Mouse (Mus musculus): Measurements from ENCODE around the gene Ctnnbl1. TPM values are rescaled to one million over a fixed set of nuclear protein-coding genes. Genes with fewer than 3 reads are reported as not detected.

Ctnnbl1 gene
- polyA plus RNA-seq, 2 experiments from 2014 or later, result 64.0 to 74.3 TPM

DNA sequence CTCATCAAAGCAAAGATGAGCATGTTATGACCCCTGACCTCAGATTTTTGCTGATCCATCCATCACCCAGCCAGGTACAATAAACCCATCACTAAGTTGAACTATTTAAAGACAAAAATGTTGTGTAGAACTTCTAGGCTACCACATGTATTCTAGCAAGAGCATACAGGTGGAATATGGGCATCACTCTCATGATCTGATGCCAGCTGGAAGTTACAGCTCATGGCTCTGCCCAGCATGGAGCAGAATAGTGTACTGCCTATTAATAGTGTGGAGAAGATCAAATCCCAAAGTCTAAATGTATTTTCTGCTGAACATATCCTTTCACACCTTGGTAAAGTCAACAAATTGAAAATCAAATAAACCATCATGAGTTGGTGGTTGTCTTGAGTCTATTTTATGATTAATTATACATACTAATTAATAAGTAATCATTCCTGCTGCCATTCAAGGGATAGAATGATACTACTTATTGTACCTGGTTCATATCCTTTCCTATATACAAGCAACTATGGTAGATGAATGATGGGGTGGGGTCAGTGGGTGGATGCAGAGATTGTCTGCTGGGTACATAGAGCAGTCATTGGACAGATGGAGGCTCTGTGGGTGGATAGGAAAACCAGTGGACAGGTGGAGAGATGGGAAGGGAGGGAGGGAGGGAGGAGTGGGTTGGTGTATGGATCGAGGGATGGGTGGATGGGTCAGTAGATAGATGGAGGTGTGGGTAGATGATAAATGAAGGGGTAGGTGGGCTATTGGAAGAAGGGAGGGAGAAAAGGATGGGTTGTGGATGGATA, 58.6 kb downstream of the Ctnnbl1 start:
- no peak for ATAC-seq

DNA sequence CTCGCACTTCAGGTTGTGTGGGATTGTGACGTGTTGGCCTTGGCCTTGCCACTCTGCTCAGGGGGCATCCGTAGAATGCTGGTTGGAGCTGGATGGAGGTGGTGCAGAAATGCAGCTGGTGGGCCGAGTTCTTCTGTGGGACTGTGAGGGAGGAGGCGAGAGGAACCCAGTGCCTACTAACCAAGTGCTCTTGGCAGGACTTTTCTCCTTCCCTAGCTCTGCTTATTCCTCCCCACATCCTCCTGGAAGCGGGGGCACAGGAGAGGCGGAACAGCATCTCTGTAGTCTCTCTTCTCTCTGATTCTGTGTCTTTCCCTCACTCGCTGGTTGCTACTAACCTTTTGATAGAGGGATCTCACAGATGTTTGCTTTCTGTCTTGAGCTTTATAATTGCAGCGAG, 62.3 kb downstream of the Ctnnbl1 start:
- ATAC-seq, result no peak

DNA sequence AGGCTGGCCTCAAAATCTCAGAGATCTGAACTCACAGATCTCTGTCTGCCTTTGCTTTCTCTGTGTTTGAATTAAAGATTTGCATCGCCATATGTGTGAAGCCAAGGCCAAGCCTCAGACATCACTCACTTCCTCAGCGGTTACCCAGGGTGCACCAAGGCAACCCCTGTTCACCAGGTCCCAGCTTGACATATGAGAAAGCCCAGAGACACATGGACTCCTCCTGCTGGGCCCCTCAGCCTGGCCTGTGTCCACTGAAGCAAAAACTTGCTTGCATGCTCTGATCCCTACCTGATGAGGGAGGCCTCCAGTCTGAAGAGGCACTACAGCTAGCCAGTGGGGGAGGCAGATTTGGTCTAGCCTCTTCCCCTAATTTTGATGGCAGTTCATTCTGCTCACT, 63.1 kb downstream of the Ctnnbl1 start:
- ATAC-seq, result no peak

DNA sequence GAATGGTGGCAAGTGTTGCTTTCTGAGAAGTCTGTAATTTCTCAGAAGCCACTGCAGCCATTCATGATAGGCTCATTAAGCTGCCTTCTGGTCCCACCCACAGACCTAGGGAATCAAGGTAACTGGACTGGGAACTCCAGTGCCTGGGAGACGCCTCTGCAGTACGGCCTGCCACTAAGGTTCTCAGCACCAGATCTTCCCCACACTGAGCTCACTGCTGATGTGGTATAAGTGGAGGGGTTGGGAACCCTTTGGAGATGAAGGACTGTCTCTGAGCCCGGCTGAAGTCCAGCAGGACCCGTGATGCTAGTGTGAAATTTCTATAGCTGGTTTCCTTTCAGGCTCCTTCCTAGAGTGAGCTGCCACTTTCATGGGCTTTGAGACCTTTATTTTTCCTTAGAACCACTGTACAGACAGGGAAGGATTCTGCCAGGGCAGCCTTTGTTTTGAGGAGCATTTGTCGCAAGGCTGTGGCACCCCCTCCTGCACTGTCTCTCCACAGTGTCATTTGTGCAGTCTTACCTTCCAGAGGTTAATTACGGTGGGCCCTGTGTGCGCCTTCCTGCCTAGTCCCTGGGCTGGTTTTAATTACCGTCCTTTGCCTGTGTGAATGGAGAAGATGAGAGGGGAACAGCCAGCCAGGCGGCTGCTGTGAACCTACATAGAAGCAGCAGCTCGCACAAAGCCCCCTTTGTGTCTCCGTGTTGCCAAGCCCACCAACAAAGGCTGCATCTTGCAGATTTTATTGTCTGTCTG, 63.7 kb downstream of the Ctnnbl1 start:
- ATAC-seq, result no peak

DNA sequence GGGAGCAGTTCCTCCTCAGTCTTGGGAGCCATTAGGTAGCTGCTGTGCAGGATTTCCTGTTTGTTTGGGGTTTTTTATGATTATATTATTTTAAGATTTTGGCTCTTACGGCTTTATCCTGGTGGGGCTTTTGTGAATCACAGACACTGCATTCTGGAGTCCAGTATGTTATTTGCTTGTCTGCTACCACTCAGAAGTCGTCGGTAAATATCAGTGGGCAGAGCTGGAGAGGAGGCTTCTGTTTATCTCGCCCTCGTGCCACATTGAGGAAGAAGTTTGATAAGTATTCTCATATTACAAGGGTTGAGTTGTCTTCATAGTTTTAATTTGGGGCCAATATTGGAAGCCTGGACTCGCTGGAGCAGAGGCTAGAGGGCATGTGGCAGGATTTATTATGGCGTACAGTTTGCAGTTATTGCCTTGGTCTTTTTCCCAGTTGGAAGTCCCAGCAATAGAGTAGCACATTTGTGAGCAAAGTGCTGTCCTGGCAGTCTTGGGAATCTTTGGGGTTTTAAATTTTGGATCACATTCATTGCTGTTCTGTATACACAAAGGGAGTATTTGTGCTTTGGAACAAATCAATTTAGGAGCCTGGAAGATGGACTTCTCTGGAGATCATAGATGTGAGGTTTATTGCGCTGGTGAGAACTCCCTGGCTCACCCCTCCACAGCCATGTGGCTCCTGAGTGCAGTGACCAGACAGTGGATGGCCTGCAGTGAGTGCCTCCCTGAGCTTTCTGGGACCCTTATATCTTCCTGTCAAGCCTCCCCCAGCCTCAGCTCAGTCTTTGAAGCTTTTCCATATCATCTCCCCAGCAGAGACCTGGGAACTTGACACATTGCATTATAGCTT, 64.5 kb downstream of the Ctnnbl1 start:
- no peak for ATAC-seq

DNA sequence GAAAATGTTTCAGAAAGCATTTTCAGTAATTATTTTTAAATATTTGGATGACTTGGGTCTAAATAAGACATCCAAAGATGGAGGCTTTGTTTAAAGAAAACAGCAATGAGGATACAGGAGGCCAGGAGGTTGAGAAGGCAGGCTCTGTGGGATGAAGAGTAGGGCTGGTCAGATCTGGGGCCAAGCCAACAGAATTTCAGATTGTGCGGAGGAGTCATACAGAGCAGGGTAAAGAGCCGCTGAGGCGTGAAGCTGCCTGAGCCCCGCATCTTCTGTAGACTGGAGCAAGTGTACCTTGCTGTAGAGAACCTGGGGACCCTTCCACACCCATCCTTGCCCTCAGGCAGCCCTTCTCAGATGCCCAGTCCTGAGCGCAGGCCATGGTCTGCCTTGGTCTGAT, 65.5 kb downstream of the Ctnnbl1 start:
- no peak for ATAC-seq

DNA sequence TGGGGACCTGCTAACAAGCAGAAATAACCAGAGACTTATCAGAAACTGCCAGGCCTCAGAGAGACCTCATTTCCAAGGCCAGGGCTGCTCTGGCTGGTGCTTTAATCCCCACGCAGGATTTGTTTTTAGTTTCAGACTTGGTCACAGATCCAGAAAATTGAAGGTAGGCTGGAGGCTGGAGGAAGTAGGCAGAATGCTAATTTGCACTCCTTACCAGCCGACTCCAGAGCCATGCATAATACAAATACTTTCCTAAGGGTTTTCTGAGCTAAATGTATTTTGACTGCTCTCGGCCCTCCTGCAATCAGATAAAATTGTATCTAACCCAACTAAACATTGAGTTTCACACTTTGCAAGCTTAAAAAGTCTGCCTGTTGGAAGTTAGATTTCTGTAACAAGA, 67.2 kb downstream of the Ctnnbl1 start:
- no peak for ATAC-seq

DNA sequence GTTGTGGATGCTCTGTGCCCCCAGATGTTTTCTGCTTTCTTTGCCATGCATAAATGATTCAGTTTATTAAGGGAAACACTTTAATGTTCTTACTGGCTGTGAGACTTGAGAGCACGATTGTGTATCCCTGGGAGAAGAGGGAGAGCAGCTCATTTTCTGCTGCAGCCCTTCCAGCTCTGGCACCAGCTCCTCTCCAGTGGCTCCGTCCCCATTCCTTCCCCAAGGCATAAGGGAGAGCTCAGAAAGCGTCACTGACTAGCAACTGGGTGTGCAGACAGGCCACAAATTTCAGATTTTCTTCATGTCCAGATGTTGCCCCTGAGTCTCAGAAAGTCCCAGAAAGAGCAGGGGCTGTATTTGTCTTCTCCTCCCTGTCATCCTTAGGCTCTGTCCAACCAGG, 67.9 kb downstream of the Ctnnbl1 start:
- no peak for ATAC-seq

DNA sequence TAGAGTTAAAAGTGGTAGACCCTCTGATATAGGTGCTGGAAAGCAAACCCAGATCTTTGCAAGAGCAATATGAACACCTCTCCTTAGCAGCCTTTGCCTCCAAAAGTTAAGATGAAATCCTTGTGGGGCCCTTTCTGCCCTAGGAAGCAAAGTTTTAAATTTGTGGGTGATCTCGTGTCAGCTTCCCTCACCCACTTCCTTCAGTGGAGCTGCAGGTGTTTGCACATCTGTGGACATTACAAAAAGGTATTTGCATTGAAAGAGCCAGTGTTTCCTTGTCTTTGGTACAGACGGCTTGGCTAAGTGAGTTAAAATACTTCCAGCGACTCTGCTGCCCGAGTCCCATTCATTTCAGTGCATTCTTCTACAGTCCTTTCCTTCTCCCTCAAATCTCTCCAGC, 69.9 kb downstream of the Ctnnbl1 start:
- ATAC-seq, result no peak

DNA sequence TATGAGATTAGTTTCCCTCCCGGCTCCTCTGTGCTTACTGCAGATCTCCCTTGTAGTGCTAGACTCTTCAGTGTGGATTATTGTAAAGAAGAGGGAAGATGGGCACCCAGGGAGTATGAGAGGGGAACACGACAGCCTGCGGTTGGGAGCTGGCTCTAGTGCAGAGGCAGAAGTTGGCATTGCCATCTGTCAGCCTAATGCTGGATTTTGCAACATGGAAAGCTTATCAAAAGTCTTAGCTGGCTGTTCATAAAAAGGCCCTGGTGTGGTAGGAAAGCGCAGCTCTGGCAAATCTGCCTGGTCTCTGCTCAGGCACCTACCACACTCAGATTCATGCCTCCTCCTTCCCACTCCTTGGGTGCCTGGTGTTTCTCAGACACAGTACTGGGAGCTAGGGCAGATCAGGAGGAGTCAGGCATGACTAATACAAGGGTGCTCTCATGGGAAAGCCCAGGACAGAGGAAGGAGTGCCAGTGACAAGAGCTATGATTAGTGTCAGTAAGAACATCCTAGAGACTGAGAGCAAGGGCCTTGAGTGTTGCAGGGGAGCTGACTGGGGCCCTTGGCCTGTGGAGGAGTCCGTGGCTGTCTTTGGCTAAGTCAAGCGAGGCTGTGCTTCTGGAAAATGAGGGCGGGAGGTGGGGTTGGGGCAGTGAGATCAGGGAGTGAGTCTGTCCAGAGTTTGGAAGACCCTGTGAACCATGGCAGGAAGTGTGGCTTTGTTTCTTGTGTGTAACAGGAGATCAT, 70.6 kb downstream of the Ctnnbl1 start:
- no peak for ATAC-seq

DNA sequence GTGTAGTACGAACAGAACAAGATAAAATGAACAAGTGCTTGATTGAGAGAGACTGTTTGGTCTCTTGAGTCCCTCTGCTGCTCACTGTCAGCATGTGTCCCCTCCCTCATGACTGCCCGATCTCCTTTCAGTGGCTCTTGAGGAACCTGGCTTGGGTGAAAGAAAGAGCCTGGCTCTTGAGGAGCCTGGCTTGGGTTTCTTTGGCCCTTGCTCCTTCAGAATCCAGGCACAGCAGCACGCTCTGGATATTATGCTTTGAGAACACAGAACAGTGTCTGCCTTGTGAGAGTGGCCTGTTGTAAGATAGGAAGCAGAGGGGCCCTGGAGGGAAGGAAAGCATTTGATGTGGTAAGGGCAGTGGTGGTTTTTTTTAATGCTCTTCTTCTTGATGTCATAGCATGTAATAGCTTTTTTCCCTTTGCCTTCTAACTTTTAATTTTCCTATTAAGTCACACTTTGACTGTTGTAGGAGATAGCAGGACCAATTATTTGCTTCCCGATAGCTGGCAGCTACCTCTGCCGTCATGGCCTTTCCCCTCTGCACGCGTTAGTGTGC, 71.2 kb downstream of the Ctnnbl1 start:
- ATAC-seq, result peak; percentile 66

DNA sequence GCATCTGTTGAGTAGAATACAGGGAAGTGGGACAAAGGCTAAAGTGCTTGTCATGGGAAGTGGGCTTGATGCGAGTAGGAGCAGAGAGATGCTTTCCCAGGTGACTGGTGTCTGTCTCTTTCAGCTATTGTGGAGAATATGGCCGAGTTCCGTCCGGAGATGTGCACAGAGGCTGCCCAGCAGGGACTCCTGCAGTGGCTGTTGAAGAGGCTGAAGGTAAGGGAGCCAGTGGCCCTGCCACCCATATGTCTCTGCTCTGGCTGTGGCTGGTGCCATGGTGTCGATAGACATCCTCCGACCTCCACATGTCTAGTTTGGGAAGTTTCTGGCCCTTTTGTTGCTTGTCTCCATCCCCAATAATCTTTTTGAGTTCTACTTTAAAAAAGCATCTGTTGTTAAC, 72.1 kb downstream of the Ctnnbl1 start:
- ATAC-seq, result no peak

DNA sequence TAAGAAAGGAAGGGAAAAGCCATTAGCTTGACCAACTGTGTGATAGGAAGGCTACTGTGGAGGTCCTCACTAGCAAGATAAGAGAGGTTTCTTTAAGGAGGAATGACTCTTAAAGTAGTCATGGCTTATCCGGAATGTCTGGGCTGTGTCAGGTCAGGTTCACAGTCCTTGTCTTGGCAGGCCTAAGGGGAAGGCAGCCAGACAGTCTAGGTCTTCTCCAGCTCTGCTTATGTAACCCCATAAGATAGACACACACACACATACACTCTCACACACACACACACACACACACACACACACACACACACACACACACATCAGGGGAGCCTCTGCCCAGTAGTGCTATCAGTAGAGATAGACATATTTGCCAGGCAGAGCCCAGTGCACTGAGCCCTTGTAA, 73.5 kb downstream of the Ctnnbl1 start:
- ATAC-seq, result no peak

DNA sequence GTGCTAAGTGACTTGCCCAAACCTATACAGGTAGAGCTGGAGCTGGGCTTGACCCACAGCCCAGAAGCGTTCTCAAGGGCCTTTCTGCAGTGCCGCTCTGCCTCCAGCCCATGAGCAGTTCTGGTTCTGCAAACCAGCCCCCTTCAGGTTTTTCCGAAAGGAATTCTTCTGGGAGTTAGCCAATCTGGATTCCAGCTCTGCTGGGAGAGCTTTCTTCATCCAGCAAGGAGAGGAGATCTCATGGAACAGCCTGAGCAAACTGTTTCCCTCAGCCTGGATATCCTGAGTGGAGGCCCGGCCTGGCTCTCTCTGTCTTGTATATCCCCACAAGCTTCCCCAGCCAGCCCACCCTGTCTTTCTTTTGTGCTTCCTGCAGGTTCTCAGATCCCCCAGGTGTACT, 75.9 kb downstream of the Ctnnbl1 start:
- no peak for ATAC-seq

DNA sequence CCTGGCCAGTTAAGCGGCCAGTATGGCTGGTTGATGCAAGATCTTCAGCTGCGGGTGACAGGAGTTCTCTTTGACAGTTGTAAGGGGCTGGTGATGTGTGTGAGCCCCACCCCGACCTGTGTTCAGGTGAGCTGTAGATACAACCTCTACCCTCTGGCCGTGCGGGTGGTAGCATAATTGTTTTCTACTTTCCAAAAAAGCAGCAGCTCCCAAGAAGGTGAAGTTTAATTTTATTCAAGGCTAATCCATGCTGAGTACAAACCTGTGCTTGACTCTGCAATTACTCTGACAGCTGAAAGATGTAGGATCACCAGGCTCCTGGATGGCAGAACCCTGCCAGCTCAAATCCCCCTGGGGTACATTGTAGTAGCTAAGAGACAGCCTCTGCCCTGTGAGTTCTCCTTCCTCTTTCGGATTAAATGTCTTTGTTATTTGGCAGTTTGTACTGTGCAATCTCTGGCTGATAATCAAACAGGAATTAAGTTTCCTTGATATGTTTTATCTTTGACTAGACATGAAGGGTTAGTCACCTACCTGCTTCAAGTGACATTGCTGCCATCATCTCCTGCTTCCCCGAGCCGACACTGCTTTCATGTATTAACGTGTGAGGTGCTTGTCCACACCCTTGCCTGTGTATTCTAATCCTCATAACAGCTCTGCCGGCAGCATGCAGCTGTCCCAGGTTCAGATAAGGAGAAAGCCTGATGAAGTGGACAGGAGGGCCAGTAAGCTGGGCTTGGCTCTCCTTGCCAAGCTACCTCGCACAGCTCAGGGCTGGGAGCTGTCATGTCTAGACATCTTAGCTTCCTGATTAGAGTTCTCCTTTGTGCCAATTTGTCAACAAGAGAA, 77.1 kb downstream of the Ctnnbl1 start:
- no peak for ATAC-seq

DNA sequence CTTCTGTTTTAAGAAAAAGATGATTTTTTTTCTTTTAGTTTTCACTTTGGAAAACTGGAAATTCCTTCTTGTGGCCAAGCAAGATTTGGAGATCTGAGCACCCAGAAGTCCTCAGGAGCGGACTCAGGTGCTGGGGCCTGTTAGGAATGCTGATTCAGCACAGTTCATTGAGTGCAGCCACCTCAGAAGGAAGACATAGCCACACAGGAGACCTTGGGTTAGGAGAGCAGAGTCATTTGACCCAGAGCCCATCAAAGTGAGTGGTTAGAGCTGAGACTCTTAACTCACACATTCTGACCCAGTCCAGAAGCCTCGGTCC, 77.7 kb downstream of the Ctnnbl1 start:
- no peak for ATAC-seq

DNA sequence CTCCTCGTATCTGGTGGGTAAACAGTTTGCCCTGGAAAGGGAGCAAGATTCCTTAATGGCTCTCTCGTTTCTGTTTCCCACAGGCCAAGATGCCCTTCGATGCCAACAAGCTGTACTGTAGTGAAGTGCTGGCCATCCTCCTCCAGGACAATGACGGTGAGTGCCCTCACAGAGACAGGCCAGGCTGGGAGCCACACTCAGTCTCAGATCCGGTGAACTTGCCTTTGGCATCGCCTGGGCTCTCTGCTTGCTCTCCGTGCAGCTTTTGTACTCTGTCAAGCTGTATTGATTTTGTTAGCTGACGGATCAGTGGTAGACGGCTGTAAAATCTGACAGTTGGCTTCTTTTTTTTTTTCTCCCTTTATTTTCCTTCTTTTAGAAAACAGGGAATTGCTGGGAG, 80.5 kb downstream of the Ctnnbl1 start:
- no peak for ATAC-seq

DNA sequence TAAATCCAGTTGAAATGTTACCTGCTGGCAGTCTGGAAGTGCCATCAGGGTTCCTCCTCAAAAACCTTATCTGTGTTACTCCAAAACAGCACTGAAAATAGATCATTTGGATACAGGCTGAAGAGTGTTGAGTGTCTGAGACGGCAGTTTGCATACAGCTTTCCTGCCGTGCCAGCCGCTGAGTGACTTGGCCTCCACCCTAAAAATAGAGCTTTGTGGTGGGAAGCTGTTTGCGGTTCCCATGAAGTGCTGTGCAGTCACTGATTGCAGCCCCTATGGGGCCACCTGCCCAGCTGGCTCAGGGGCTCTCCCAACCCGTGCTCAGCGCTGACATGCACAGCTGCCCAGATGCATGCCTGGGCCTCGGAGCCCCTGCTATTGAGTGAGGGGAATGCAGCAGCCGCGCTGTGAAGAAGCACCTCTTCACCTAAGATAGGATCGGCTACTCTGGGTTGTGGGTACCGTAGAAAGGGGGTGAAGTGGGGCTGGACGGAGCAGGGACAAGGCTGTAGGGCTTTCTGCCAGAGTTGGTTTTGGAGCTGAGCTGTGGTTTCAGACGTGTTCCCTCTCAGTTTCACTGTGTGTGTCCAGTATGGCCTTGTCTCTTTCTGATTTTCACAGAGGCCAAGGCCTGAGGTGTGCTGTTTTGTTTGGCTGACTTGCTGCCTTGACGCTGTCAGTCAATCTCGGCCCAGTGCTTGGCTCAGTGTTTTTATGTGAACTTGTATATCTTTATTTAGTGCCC, 81.5 kb downstream of the Ctnnbl1 start:
- ATAC-seq, result no peak

DNA sequence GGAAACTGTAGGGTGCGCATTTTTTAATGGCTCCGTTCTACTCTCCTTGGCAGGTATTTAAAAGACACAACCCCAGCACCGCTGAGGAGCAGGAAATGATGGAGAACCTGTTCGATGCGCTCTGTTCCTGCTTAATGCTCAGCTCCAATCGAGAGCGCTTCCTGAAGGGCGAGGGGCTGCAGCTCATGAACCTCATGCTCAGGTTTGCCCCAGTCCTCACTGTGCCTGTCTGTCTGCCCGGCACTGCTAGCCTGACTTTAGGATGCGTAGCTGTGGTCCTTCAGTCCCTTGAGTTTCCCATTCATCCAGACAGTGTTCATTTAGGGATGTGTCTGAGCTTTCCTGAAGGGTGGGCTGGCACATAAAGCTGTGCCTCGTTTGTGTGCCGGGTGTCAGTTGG, 82.2 kb downstream of the Ctnnbl1 start:
- ATAC-seq, result no peak

DNA sequence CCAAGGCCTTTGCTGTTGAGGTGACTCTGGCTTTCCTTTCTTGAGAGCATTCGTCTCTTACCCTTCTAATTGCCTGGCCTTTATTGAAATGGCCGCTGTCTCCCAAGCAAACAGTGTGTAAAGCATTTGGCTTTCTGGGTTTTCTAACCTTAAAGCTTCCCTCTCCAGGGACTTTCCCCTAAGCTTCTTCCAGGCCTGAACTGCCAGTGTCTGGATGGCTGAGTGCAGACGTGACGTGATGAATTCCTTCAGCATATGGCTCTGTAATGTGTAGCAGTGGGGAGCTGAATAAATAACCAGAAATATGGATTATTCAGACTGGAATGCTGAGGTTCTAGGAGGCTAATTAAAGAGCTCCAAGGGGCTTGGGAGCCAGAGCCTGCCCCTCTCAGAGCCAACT, 84.1 kb downstream of the Ctnnbl1 start:
- no peak for ATAC-seq

DNA sequence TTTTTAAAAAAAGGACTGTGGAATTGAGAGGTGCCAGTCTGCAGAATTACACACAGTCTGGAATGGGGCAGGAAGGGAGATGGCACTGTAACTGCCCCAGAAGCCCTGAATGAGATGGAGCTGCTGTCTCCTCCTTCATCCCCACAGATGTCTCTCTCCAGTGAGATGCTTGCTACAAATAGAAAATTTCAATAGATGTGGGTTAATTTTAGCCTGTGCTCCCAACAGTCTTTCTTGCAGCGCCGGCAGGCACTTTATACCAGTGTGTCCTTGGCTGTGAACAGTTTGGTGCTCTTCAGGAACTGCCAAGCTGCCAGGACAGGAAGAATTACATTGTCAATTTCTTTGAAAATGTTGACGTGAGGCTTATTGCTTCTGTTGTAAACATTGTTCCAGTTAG, 86.3 kb downstream of the Ctnnbl1 start:
- no peak for ATAC-seq
